Mouse (Mus musculus) heart, embryonic 13.5 days (tissue): ENCODE results near the gene Masp2. TPM values are rescaled to one million over a fixed set of nuclear protein-coding genes. Genes with fewer than 3 reads are reported as not detected.
A peak's percentile ranks its signal among the peaks of the same experiment; 100 is the strongest.

Experiments used
- ATAC-seq: fragments of 200-750 bp; cut with Nextera tagmentation; 2 replicates; pipeline ENCODE4 v1.8.0; 2017; ENCODE audit warnings: moderate TSS enrichment; ENCODE audit not compliant: insufficient number of reproducible peaks, low FRiP score, low TSS enrichment; ENCODE audit errors: extremely low read depth
- H3K27ac ChIP-seq: fragments of 300-500 bp; sonication (generic); replicated peaks from 2 replicates; pipeline ENCODE4 v1.5.1; 2015; ENCODE audit warnings: moderate library complexity, mild to moderate bottlenecking, inconsistent platforms
- H3K27me3 ChIP-seq: fragments of 300-500 bp; sonication (generic); replicated peaks from 2 replicates; pipeline ENCODE4 v1.6.1; 2015; ENCODE audit warnings: mild to moderate bottlenecking, inconsistent platforms
- H3K36me3 ChIP-seq: fragments of 300-500 bp; sonication (generic); 2 replicates; pipeline ENCODE4 v1.6.1; 2015; ENCODE audit warnings: mild to moderate bottlenecking, inconsistent platforms
- H3K4me1 ChIP-seq: fragments of 300-500 bp; sonication (generic); 2 replicates; pipeline ENCODE4 v1.6.1; 2015; ENCODE audit warnings: inconsistent platforms
- H3K4me2 ChIP-seq: fragments of 300-500 bp; sonication (generic); 2 replicates; pipeline ENCODE4 v1.6.1; 2015; ENCODE audit warnings: inconsistent platforms, mild to moderate bottlenecking, moderate library complexity
- H3K4me3 ChIP-seq: fragments of 300-500 bp; sonication (generic); 2 replicates; pipeline ENCODE4 v1.5.1; 2015; ENCODE audit warnings: moderate library complexity, mild to moderate bottlenecking, inconsistent platforms
- H3K9ac ChIP-seq: fragments of 300-500 bp; sonication (generic); 2 replicates; pipeline ENCODE4 v1.6.1; 2015; ENCODE audit warnings: inconsistent platforms, mild to moderate bottlenecking, moderate library complexity
- H3K9me3 ChIP-seq: fragments of 300-500 bp; sonication (generic); 2 replicates; pipeline ENCODE4 v1.6.1; 2016; ENCODE audit warnings: inconsistent platforms
- WGBS: fragments of 180-500 bp; shearing (Covaris S2); methylation state at CpG from one replicate; pipeline ENCODE4 v1.1.7; 2015; ENCODE audit warnings: mixed read lengths; 5-methylcytosine and 5-hydroxymethylcytosine counted together
- polyA plus RNA-seq: library from polyadenylated mRNA; unstranded; fragments of >200 nt; fragmentation: Nextera tagmentation; extraction: Ambion mirVana; gene quantifications from 2 replicates; pipeline ENCODE4 v1.2.1, GENCODE M21; 2015

The Masp2 gene
- polyA plus RNA-seq, 1 experiment from 2014 or later, result not detected

DNA sequence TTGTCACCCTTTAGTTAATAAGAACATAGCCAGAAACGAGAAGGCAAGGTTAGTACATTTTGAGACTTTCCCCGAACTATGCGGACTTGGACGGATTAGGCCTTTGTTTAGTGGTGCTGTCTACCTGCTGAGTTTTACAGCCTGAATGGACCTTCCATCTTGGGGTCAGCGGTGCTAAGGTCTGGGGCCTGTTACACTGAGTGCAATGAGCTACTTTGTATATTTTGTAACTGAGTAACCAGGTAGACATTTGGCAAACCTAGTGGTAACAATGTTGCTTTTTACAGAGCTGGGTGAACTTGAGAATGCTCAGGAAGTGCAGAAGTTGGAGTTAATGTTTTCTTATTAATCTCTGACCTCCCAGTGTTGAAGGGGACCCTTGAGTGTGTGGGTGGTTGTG, 38.8 kb downstream of the Masp2 start:
- no peak overlapping the region for H3K4me3 ChIP-seq
- no peak overlapping the region for H3K9ac ChIP-seq
- WGBS, result 83% methylated on average over 5 of the region's 5 CpGs
- H3K4me2 ChIP-seq, result no peak overlapping the region
- peaks cover 15% of the 10 kb centered on the region for H3K4me1 ChIP-seq
- H3K9me3 ChIP-seq, result no peaks in the 10 kb centered on the region
- H3K27ac ChIP-seq, result no peak overlapping the region
- ATAC-seq, result no peak
- H3K36me3 ChIP-seq, result no peaks in the 10 kb centered on the region
- H3K27me3 ChIP-seq, result no peaks in the 10 kb centered on the region

DNA sequence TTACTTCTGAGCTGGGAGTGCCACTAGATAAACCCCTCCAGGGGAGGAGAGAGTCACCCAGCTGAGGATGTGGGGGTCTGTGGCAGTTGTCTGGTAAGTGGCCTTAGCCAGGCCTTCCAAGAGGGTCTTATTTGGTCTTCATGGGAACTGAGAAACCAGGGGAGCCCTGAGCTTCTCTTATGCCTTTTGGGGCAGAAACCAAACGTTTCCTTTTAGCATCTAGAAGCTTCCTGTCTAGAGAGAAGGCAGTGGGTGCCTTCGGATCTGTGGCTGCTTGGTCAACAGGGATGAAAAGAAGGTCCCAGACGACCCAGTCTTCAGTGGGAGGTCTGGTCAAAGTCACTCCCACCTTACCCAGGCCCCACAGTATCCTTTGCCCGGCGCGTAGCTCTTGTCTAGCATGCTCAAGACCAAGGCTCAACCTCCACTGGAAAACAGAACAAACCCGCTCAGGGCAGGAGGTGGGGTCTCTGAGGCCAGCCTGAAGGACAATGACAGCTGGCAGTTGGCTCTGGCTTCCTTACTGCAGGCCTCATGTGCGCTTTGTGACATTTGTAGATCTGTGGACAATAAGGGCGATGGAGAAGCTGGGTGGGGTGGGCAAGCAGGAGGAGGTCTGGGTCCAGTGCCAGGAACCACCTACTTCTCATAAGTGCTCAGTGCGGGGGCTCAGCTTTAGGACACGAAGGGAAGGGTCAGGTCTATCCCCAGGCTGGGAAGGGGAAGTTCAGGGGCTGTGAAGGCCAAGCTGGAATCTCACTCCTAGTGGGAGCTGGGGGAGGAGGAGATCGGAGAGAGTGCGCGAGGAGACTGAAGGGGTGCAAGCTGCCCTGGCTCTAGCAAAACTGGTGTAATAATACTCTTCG, 41.2 kb downstream of the Masp2 start, which contains the start of gene Gm572:
Gene Gm572 (plus strand): TSS at position 27 of the 866 bp plus-strand sequence.
- Histone ChIP-seq H3K27me3 (no peaks in the 10 kb centered on the region), H3K27ac (no peak within 1 kb of the TSS), H3K4me1 (peaks cover 22% of the 10 kb centered on the region), H3K36me3 (no peaks in the 10 kb centered on the region), H3K9me3 (no peaks in the 10 kb centered on the region), H3K9ac (peak within 1 kb of the TSS; percentile 69), H3K4me3 (peak within 1 kb of the TSS; percentile 31), H3K4me2 (peak within 1 kb of the TSS; percentile 66)
- WGBS, result 55% methylated on average over 15 of the region's 15 CpGs
- 0 out of 2 replicates have a peak, but pooled peaks have one; percentile 24 for ATAC-seq

DNA sequence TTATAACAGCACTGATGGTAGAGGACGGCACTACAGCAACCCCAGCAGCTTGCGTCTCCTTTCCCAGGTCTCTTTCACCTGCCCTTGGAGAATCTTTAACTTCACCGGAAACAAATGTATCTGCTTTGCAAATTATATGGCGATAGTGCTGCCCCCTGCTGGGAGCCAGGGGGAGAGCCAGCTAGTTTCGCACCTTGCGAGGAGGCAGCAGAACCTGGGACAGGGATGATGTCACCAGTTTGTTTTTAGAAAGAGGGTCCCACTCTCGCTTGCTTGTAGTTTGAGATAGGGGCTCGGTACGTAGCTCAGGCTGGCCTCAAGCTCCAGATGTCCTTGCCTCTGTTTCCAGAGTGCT, 41.8 kb downstream of the Masp2 start:
- H3K4me2 ChIP-seq, result peak overlapping the region; percentile 66
- ATAC-seq, result no peak
- H3K9ac ChIP-seq, result peak overlapping the region; percentile 69
- peak overlapping the region; percentile 31 for H3K4me3 ChIP-seq
- no peaks in the 10 kb centered on the region for H3K9me3 ChIP-seq
- H3K27ac ChIP-seq, result no peak overlapping the region
- no peaks in the 10 kb centered on the region for H3K27me3 ChIP-seq
- H3K36me3 ChIP-seq, result no peaks in the 10 kb centered on the region
- H3K4me1 ChIP-seq, result peaks cover 22% of the 10 kb centered on the region
- WGBS, result 4% methylated on average over 9 of the region's 9 CpGs

DNA sequence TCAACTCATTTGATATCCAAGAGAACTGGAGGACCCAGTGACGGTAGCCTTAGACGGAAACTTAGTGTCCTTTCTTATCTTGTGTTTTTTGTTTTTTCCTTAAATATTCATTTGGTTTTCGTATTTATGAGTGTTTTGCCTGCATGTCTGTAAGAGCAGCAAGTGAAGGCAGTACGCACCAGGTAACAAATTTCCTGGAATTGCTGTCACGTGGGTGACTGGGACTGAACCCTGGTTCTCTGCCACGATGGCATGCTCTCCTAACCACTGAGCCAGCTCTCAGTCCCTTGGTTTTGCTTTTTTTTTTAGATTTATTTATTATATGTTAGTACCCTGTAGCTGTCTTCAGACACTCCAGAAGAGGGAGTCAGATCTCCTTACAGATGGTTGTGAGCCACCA, 42.6 kb downstream of the Masp2 start:
- Histone ChIP-seq H3K27me3 (no peaks in the 10 kb centered on the region), H3K36me3 (no peaks in the 10 kb centered on the region), H3K4me2 (no peak overlapping the region), H3K4me3 (no peak overlapping the region), H3K9ac (no peak overlapping the region), H3K4me1 (peaks cover 22% of the 10 kb centered on the region), H3K27ac (no peak overlapping the region), H3K9me3 (no peaks in the 10 kb centered on the region)
- WGBS, result 76% methylated on average over 6 of the region's 6 CpGs
- ATAC-seq, result no peak

DNA sequence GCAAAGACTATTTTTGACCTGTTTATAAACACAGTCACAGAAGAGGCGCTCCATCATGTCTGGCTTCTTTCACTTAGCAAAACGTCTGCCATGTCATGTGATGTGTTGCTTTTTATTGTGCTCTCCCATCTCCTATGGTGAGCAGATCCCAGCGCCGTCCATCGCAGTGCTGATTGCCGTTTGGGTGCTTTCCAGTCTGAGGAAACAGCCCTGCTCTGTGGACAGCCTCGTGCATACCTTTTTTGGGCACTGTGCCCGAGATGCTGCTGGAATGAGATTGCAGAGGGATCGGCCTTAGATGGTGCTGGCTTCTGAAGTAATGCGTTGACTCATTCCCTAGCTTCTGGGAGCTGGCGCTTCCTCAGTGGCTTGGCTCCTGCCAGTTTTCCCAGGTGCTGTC, 44.3 kb downstream of the Masp2 start:
- Histone ChIP-seq H3K27ac (peak overlapping the region; percentile 83), H3K9ac (peak overlapping the region; percentile 44; the same call in 1 of the 2 replicates)
- 18% methylated on average over 11 of the region's 11 CpGs for WGBS

DNA sequence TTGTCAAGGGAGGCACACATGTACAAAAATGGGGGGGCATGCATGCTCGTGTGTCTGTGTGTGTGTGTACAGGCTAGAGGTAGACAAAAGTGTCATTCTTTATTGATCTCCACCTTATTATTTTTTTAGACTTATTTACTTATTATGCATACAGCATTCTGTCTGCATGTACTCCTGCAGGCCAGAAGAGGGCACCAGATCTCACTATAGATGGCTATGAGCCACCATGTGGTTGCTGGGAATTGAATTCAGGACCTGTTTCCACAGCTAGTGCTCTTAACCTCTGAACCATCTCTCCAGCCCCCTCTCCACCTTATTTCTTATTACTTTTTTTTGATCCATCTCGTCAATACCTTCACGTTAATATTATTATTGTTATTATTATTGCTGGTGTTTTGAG, 47.0 kb downstream of the Masp2 start:
- no peak overlapping the region for H3K4me3 ChIP-seq

More for the DNA sequence above, 44.3 kb downstream of the Masp2 start:
- Histone ChIP-seq H3K27me3 (no peaks in the 10 kb centered on the region), H3K4me2 (peak overlapping the region; percentile 43), H3K9me3 (no peaks in the 10 kb centered on the region), H3K36me3 (no peaks in the 10 kb centered on the region), H3K4me3 (peak overlapping the region; percentile 13), H3K4me1 (peaks cover 22% of the 10 kb centered on the region)
- peak; percentile 51; the same call in 1 of the 2 replicates for ATAC-seq

DNA sequence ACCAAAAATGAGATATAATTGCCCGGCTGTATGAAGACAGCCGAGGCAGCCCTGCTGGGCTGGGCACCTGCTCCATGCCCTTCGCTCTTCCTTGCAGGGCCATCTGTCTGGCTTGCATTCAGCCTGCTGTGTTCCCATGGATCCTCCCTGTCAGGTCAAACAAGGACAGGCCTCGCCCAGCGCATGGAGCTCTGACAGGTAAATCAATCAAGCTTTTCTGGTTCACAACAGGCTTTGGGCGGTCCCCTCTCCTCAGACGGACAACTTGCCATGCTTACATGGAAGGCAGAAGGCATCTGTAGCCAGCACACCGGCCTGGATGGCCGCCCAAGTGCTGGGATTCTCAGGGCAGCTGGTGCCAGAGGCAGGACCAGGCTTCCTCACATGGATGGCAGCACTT, 48.7 kb downstream of the Masp2 start:
- WGBS, result 76% methylated on average over 9 of the region's 9 CpGs
- H3K9ac ChIP-seq, result no peak overlapping the region
- H3K36me3 ChIP-seq, result no peaks in the 10 kb centered on the region
- no peaks in the 10 kb centered on the region for H3K27me3 ChIP-seq
- H3K27ac ChIP-seq, result no peak overlapping the region
- no peak overlapping the region for H3K4me3 ChIP-seq
- no peaks in the 10 kb centered on the region for H3K9me3 ChIP-seq
- no peak for ATAC-seq
- H3K4me2 ChIP-seq, result no peak overlapping the region
- H3K4me1 ChIP-seq, result peaks cover 7% of the 10 kb centered on the region; the same call in 1 of the 2 replicates

More for the DNA sequence above, 47.0 kb downstream of the Masp2 start:
- H3K4me1 ChIP-seq, result peaks cover 13% of the 10 kb centered on the region
- no peak for ATAC-seq
- H3K9me3 ChIP-seq, result no peaks in the 10 kb centered on the region
- WGBS, result 56% methylated on average over 3 of the region's 3 CpGs
- no peaks in the 10 kb centered on the region for H3K27me3 ChIP-seq
- no peak overlapping the region for H3K9ac ChIP-seq
- no peak overlapping the region for H3K27ac ChIP-seq
- no peaks in the 10 kb centered on the region for H3K36me3 ChIP-seq
- no peak overlapping the region for H3K4me2 ChIP-seq

DNA sequence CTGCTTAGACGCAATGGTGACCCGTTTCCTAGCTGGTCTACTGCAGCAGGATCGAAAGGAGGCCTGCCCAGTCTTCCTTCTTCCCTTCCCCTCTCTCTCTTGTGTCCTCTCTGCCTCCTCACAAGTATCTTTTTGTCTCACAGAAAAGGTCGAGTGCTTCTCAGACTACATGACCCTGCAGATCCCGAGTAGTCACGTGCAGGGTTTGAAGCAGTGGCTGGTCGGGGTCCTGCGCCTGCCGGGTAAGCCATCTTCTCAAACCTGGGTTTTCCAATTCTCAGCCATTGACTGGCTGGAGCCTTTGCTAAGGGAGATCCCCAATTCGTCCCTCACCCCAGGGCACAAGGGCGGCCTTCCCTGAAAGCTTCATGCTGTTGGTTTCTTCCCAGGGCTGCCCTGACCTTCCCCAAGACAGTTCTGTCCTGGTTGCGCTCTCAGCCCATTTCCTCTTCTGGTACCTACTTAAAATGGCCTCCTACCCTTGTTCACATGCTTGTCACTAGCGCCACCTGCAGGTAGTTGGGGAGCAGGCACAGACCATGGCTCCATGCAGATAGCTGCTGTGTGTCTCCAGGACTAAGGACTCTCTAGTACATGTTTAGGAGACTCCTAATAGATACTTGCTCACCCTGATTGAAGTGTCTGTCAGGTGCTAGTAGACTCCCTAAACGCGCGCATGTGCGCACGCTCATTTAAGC, 52.5 kb downstream of the Masp2 start:
- WGBS, result 82% methylated on average over 18 of the region's 18 CpGs
- no peak for ATAC-seq

DNA sequence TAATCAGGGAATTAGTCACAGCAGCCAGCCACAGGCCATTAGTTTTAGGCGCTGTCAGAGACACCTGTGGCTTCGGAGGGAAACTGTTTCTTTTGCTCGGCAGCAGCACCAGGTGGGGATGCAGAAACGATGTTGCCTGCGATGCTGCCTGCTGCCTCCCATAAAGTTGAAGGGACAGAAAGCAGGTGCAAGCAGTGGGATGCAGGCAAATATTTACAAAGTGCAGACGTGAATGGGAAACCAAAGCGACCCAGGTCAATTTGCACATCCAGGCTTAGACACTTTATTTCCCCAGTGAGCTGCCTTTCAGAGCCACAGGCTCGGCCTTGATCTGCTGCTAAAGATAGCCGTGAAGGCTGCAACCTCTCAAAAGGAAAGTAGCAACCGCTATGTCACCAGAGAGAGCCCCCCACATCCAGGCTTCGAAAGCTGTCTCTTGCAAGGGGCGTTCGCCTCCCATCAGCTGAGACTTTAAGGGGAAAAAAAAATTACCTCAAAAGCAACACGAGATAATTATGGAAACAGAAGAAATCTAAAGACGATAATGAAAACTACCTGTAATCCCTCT, 54.4 kb downstream of the Masp2 start:
- H3K27me3 ChIP-seq, result no peaks in the 10 kb centered on the region; the same call in 1 of the 2 replicates
- H3K9ac ChIP-seq, result peak overlapping the region; percentile 33
- H3K27ac ChIP-seq, result peak overlapping the region; percentile 41; the same call in 1 of the 2 replicates
- peak overlapping the region; percentile 62 for H3K4me2 ChIP-seq
- H3K36me3 ChIP-seq, result no peaks in the 10 kb centered on the region
- H3K9me3 ChIP-seq, result no peaks in the 10 kb centered on the region
- peaks cover 18% of the 10 kb centered on the region for H3K4me1 ChIP-seq
- peak overlapping the region; percentile 21 for H3K4me3 ChIP-seq
- ATAC-seq, result no peak
- 30% methylated on average over 15 of the region's 15 CpGs for WGBS

More for the DNA sequence above, 52.5 kb downstream of the Masp2 start:
- H3K4me2 ChIP-seq, result no peak overlapping the region
- no peaks in the 10 kb centered on the region for H3K9me3 ChIP-seq
- H3K27me3 ChIP-seq, result no peaks in the 10 kb centered on the region
- no peak overlapping the region for H3K4me3 ChIP-seq
- no peak overlapping the region for H3K27ac ChIP-seq
- H3K9ac ChIP-seq, result no peak overlapping the region
- H3K36me3 ChIP-seq, result no peaks in the 10 kb centered on the region
- peaks cover 18% of the 10 kb centered on the region for H3K4me1 ChIP-seq

DNA sequence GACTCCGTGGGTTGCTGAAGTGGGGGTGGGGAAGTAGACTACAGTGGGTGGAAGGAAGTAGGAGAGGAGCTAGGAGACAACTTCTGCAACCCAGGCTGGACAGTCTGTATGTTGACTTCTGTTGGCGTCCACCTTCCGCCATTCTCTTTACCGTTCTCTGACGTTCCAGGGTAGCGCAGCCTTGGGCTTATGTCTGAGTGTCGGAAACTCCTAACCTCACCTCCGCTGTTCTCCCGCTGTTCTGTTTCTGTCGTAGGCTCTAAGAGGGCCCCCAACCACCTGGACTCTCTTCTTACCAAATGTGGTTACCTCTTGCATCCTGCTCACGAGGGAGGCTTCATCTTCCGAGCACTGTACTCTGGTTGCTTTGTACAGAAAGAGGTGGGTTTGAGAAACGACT, 55.4 kb downstream of the Masp2 start:
- peaks cover 2% of the 10 kb centered on the region for H3K27me3 ChIP-seq
- 78% methylated on average over 13 of the region's 13 CpGs for WGBS
- H3K27ac ChIP-seq, result peak overlapping the region; percentile 41; the same call in 1 of the 2 replicates
- peaks cover 28% of the 10 kb centered on the region for H3K4me1 ChIP-seq
- H3K36me3 ChIP-seq, result no peaks in the 10 kb centered on the region
- H3K9ac ChIP-seq, result no peak overlapping the region
- no peaks in the 10 kb centered on the region for H3K9me3 ChIP-seq
- peak overlapping the region; percentile 62; the same call in 1 of the 2 replicates for H3K4me2 ChIP-seq
- ATAC-seq, result no peak
- H3K4me3 ChIP-seq, result no peak overlapping the region

DNA sequence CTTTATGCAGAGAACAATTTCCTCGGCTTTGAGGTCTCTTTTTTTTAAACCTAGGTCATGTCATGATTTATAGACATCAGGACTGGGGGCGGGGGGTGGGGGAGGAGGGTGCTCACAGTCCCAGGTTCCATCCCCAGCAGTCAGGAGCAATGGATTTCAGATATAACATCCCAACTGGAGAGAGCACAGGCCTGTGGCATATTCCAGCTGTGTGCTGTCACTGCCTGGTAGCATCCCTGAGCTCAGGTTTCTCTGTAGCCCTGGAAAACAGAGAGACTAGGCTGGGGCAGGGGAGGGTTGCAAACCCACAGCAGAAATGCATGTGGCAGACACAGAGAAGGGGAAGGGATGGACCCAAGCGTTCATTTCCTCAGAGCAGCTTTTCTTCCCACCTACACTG, 57.8 kb downstream of the Masp2 start:
- Histone ChIP-seq H3K36me3 (no peaks in the 10 kb centered on the region), H3K4me1 (peaks cover 37% of the 10 kb centered on the region), H3K4me3 (no peak overlapping the region), H3K4me2 (no peak overlapping the region), H3K27ac (no peak overlapping the region), H3K27me3 (peaks cover 5% of the 10 kb centered on the region), H3K9ac (no peak overlapping the region), H3K9me3 (no peaks in the 10 kb centered on the region)
- no peak for ATAC-seq
- WGBS, result 65% methylated on average over 3 of the region's 3 CpGs
